Mouse (Mus musculus) adrenal gland (tissue): ENCODE results near the gene Tex264.

Experiments used
- intact Hi-C: fragments of 180-260 bp; cut with DNase I; formaldehyde crosslinking; loops from one replicate; pipeline ENCODE4 v1.15.1; 2025

Tex264 gene

GRCm38 (mm10) chr9:106613951-106614350 is 71.8 kb downstream of the Tex264 start:
- intact Hi-C loops: no loop called here

GRCm38 (mm10) chr9:106610727-106611126 is 75.0 kb downstream of the Tex264 start:
- intact Hi-C loops: no loop called here
